Mouse (Mus musculus) spleen, postnatal 4 days (tissue): ENCODE data around the gene Abca8b.
"Not testable (repeated sequence)": the region's sequence is repeated elsewhere in the genome, so short reads cannot be mapped to it uniquely, and the experiment has no call there.

Source experiments
- DNase-seq, 2 experiments: peaks; one replicate each; pipeline ENCODE4 v3.0.0; 2022; ENCODE audit warnings: low spot score in 2 of 2

Abca8b gene

DNA sequence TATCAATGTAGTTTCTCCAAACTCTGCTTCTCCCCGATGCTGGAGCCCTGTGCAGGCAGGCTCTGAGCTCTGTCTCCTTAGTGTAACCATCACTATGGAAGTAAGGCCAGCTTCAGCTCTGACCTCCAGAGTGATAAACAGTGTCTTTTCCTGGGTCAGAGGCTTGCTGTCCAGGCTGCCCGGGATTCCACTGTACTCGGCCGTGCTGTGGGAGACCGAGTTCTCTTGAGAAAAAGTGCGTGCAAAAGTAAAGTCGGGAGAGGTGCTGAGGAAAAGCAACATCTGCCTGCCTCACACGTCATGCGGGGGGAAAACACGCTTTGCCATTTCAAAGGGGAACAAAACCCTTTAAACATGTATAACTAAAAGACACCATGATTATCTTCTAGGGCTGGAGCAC is 79.0 kb downstream of the Abca8b start:
- no peak for DNase-seq

DNA sequence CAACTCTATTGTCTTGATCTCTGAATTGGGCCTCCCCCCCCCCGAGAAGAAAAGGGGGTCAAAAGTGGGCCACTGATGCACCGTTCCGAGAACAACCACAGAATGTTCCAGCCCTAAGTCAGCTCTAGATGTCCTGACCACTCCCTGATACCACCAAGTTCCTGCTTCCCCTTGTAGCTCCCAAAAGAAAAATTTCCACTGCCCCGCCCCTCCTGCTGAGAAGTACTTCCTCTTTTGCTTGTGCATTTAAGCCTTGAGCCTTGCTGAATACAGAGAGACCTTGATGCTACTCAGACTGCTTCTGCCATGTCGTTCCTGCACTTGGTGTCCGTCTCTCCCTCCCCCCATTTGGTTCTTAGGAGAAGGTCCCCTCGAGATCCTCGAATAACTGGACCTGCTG is 82.5 kb downstream of the Abca8b start:
- DNase-seq = not testable (repeated sequence)

DNA sequence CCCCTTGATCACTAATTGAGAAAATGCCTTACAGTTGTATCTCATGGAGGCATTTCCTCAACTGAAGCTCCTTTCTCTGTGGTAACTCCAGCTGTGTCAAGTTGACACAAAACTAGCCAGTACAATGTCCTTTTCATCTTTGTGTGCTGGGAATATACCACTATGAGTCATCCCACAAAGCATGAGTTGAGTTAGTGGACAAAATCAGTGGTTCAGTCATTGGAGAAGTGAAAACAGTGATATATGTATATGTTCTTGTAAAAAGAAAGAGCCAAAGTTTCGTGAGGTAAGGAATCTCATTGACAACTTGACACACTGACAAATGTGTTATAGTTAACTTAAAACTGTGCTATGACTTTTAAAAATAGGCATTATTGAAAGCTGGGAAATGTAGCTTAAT is 83.5 kb downstream of the Abca8b start:
- DNase-seq = not testable (repeated sequence)

DNA sequence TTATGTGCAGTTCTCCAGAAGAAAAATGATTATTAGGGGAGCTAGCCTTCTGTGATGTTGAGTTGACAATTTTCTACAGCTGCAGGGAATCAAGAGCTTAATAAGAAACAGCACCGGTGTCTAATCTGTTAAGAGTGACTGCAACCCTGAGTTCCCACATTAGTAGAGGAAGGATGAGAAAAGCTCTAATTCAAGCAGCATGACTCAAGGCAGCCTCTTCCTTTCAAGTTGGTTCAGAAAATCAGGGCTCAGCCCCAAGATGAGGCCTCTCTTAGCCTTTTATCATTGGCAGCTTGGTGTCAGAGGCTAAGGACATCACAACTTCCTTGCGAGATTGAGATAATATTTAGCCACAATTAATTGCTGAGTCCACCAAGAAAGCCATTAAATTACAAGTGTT is 85.8 kb downstream of the Abca8b start:
- DNase-seq = no peak

DNA sequence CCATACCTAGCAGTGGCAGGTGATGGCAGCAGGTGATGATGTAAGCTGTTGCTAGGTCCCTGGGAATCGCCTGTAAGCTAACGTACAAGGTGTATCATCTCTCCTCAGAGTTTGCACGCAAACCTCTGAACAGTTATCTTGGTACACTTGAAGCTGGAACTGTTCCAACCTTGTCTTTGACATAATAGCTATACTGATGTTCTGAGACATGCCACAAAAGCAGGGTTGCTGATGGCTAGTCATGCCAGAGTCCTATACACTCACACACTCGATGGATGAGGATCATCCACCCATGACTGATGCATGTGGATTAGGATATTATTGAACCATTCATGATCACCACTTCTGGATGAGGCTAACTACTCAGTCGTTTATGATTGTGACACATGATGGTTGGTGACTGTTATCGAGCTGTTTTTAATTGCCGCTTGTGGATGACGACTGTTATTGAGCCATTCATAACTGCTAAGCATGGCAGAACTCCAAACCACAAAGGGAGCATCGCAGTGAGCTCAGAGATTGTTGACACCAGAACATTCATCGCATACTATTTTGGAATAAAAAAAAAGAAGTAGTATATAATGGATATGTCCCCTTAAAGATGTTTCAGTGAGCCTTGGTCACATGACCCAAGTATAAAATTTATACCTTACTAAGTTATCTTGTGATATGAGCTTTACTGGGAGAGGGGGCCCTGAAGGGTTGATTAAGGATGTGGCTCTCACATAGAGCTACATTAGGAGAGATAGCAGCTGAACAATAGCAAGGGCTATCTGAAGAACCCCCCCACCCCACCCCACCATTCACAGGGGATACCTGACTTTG is 87.2 kb downstream of the Abca8b start:
- no peak for DNase-seq

DNA sequence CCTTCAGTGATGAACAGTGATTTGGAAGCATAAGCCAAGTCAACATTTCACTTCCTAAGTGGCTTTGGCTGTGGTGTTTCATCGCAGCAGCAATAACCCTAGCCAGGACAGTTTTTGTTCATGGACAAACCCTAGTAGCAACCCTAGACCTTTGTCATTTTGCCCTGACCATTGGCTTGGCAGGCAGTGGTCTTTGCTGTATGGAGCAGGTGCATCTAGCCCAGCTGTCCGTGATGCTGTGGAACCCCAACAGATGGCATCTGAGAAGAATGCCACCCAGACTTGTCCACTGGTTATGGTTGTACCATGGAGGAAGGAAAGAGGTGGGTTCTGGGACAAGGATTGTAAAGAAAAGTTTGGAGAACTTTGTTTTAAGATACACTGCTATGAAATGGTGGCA is 88.1 kb downstream of the Abca8b start:
- DNase-seq = no peak

DNA sequence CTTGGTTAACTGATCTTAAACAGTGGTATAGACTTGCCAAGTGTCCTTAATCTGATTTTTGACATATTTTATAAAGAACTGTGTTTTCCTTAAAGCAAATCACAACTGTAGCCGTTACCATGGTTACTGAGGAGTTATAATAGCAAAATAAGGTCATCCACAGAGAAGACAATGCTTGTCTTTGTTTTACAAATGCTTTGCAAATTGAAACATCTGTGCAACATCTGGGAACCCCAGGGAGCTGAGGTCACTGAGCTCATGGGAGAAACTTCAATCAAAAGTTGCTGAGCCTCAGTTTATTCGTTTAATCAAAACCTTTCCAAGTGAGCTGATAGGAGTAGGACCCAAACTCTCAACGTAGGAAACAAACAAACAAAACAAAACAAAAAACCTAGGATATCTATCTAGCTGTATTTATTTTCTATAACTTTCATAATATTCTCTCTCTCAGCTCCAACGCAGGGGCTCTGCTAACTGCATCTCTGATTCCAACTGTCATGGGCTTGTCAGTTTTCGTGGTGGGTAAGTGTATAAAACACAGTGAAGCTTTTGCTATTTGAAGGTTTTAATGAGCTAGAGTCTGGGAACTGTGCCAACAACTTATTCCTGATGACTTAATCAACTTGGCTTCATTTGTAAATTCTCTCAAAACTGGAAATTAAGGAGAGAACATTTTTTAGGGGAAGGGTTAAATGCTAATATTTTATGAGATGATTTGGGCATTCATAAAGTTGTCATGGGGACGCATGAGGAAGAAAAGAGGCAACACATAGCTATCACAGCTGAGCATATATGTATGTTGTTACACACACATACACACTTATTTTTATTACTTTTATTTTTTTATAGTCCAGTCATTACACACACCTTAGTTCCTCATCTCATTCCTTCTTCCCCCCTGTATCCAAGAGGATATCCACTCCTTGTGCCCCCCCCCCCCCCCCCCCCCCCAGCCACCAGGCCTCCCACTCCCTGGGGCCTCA is 92.7 kb downstream of the Abca8b start:
- DNase-seq = no peak

DNA sequence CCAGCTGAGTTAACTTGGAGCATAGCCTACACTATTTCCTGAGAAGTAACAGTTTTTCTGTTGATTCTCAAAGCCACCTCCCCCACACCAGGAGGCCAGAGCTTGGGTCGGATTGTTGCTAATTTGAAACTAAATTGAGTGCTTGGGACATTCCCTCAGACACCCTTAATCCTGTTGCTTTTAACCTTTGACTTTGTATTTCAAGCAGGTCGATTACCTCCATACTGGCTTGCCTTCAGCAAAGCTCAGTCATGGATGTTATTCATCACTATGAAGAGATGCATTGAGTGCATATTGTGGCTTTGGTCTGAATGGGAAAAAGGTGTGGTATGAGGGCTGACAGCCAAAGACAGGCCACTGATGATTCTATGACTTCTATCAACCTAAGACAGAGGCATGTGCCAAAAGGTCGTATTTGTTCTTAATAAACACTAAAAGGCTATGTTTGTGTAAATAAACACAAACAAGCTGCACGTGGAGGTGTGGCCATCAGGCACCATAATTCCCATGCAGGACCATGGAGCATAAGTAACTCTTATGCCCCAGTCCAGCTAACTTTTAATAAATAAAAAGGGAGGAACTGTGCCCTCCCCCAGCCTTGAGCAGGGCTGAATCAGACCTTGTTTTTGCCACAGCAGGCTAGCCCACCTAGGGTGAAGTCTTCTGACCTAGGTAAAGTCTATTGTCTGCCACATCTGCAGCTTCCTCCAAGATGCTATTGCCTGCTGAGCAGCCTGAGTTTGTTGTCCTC is 95.0 kb downstream of the Abca8b start:
- DNase-seq = no peak

DNA sequence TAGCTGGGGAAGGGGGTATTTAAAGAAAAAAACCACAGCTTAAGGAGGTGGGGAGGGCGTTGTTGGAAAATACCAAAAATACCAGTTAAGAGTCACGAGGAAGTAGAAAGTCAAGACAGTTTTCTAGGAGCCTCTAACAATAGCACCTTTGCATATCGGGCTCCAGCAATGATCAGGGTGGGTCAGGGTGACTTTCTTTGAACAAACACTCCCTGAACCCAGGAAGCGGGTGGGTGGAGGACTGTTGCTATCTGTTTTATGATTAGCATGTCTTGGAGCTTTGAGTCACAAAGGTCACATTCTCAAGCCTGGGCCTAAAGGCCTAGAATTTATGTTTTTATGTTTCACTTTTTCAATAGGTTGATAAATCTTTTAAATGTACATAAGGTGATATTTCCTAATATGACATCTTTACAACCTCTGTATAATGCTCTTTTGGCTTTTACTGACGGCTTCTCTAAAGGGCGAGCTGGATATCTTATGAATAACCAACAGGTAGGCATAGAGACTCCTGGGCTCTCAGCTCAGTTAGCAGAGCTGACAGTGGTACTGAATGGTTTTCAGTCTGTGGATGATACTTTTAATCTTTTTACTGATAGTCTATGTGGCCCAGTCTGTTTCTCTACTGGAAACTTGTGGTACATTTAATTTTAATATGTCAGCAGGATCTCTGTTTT is 96.7 kb downstream of the Abca8b start:
- no peak for DNase-seq

DNA sequence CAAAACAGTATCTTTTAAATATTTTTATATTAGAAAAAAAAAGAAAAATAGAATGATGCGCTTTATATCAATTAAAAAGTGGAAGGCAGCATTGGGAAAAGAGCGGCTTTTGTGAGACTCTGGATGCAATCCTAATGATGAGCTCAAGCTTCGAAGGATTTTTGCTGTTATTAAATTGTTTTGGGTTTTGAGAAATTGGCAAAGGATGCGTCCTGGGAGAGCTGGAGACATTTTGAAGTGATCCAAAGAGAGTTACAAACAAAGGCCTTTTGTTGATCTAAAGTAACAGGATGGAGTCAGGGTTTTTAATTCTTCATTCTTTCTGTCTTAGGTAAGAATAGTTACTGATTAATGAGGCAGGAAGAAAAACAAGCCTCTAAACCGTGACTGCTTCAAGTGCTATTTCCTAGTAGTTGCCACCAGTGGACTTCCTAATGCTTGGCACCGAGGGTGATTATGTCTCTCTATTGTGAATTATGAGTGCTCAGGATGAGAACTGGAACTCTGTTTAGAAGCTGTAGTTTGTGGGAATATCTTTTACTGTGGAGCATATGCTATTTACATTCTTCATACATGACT is 99.6 kb downstream of the Abca8b start:
- no peak for DNase-seq

DNA sequence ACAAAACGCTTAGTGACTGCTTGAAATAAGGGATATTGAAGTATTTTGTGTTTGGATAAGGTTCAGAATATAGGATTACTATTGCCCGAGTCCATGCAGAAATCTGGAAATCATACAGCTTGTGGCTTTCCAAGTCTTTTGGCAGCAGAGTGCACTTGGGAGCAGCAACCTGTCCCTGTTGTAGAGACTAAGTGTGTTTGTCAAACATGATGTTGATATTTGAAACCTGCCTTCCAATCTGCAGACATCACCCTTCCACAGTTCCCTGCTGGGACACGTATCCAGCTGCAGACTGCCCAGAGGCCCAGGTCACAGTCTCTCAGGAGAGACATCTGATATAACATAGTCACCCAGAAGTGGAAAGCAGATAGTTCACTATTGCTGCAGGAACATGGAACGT is 100.1 kb downstream of the Abca8b start:
- DNase-seq = no peak

DNA sequence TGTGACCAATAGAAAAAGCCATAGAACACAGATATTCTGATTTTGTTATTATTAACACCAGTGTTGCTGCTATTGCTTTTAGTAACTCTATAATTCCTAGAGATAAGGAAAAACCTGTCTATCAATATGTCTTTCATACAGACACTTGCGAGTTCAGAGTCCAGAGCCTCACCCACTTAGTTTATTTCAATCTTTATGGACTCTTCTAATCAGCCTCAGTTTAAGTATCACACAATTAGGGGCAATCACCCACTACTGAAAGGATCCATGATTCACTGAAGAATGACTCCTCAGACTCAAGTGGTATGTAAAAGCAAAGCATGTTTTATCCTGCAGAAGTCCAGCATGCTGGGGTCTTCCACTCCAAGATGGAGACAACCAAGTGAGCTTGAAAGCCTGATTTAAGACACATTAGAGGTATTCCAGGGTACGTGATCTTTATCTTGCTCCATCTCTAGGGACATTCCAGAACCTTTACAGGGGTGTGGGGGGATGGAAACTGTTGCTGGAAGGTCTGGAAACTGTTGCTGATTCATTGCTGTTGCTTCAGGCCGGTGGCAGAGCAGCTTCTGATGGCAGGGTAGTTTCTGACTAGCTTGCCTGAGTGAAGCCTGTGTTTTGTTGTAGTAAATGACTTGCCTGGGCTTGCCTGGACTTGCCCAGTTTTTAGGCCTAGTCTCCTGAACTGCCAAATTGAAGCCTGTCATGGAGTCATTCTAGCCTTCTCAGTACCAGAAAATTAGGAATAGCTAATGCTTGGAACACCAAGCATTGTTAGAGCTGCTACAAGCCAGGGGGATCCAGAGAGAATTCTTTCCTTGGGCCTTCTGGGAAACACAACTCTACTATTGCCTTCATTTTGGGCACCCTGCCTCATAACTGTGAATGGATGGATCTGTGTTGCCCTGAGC is 101.5 kb downstream of the Abca8b start:
- DNase-seq = no peak

DNA sequence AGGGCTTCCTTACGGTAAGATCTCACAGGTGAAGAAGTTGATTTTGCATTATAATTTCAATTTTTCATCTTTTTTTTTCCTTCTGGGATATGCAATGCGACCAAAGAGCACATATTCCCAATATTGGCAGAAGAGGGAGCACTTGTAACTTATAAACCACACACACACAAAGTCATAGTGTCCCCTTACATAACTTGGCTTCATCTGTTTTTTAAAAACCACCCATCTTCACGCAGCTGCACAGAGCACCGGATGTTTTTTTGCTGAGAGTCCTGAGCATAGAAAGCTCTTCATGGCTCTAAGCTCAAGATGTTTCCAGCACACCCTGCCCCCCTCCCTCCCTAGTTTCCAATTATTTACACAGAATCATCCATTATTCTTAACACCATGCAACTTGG is 103.7 kb downstream of the Abca8b start:
- no peak for DNase-seq

DNA sequence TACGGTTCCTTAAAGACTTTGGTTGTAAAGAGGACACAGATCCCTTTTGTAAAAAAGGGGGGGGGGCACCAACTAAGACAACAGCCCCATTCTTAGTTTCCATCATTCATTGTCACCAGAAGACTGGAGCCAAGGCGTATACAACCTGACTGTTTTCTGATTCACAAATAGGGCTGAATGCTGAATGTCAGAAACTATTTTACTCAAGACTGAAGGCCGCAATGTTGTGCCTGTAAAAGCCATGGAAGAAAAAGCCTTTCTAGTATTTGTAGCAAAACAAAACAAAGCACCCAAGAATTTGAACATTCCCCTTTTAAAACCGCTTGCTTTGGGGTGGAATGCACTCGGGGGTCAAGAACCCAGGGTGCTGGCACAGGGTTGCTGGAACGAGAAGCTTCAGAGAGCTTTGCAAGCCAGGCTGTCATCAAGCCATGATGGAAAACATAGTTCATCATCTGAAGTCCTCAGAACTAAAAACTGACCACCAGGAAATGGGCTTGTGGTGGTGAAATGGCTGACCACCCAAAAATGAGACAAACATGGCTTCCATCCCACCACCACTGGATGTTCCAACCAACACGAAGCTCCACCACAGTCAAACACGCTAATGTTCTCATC is 104.2 kb downstream of the Abca8b start:
- no peak for DNase-seq

DNA sequence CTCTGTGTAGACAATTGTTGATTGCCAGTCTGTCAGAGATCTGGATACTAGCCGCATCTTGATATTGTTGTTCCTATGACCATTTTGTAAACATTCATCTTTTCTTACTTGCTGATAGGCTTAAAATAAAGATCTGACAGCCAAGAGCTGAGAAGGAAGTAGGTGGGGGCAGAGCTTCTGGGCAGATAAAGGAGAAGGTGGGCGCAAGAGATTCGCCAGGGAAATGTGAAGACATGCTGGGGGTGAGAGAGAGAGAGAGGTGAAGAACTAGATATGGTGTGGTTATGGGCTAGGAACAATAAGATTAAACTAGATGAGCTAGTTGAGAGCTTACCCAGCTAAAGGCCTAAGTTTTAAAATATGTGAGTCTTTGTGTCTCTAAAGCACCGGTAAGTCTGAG is 106.0 kb downstream of the Abca8b start:
- DNase-seq = no peak

DNA sequence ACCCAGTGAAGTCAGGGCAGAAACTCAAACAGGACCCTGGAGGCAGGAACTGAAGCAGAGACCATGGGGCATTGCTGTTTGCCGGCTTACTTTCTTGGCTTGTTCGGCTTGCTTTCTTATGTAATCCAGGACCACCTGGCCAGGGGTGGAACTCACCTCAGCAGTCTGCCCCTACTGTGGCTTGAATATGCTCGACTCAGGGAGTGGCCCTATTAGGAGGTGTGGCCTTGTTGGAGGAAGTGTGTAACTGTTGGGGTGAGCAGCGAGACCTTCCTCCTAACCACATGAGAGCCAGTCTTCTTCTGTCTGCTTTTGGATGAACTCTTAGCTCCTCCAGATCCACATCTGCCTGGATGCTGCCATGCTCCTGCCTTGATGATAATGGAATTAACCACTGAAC is 108.9 kb downstream of the Abca8b start:
- no peak for DNase-seq

DNA sequence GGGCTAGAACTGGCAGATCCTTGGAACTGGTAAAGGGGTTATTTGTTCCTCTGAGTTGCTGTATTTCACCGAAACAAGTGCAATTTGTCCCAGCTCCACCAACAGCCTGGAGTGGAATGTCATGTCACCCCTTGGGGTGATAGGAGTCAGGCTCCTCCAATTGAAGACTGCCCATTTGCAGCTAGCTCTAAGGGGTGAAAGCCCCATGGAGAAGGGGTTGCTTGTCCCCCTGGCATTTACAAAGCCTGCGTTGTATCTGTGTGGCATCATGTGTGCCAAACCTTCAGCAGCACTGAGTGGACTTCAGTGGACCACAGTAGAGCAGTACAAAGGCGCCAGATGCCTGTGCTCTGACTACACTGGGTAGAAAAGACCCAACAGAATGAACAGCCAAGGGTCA is 110.1 kb downstream of the Abca8b start:
- no peak for DNase-seq

DNA sequence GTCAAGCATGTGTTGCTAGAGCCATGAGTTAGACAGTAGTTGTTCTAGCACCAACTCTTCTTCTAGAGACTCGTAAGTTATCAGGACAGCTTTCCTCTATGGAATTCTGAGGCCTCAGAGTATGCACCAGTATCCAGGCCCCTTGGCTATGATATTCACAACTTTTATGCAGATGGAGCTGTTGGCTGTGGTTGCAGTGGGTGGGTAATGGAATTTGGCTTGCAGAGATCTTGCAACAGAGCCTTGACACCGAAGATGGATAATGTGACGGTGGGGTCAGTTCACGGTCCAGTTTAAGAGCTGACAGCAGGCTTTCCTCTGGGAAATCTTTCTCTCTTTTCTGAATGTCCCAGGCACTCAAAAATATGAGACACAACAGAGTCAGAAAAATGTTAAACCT is 110.8 kb downstream of the Abca8b start:
- DNase-seq = no peak

DNA sequence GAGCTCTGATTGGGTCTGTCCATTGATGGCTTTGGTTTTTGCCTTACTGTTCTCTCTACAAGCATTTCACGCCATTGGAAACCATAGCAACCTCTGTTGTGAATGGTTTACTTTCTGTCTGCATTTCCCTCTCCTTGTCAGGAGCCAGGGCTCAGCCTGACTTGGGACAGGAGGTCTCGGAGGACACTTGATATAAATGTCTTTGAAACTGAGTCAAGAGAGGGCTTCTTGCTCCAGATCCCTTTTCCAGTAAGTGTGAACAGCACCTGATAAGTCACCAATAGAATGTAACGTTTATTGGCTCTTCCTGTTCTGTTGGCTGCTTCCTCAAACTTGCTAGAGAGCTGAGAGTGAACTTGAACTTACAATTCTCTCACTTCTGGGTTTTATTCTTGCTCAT is 111.5 kb downstream of the Abca8b start:
- DNase-seq = no peak
